Mouse (Mus musculus): ENCODE data around the gene Col23a1. TPM values are rescaled to one million over a fixed set of nuclear protein-coding genes. Genes with fewer than 3 reads are reported as not detected.

The Col23a1 gene
- 1.5 and 7.1 TPM in 2 replicates for polyA plus RNA-seq (2011; ENCODE audit: insufficient read length, low read depth, missing spikeins)

DNA sequence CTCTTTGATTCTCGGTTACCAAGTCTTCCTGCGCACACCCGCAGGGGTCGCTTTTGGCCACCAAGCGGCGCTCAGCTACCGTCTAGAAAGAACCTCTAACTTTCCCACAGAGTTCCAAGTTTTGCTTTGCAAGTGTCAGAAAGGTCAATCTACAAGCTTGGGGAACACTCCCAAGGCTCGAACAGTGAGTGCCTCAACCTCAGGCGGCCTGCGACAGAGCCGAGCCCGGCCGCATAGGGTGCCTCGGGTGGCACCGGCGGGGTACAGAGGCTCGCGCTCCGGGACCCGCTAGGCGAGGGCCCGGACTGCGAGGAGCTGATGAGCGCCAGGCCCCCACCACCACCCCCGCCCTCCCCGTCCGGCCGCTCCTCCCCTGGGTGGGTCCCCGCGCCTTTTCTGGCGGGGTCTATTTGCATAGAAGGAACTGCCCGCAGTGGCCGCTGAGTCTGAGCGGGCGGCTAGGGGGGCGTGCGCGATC lies at the start of gene Col23a1:
Col23a1 (plus strand) TSS at position 357 of the 478 bp plus-strand sequence.
- H3K4me1 ChIP-seq (ENCODE audit: control insufficient read depth, insufficient read depth, low read length) = no peaks in the 10 kb centered on the region; the same call in 1 of the 2 replicates
- TF ChIP-seq CTCF (IDR thresholded peaks at IDR 0.05; ENCODE audit: borderline replicate concordance, insufficient read depth, low read length) = peak; percentile 33; the same call in 1 of the 2 replicates
- TF ChIP-seq POLR2A (IDR thresholded peaks at IDR 0.05; ENCODE audit: low read depth, low read length) = no peak; the same call in 1 of the 2 replicates
- H3K4me3 ChIP-seq (ENCODE audit: insufficient read depth, low read length) = peak within 1 kb of the TSS; percentile 61
- no peak within 1 kb of the TSS for H3K27ac ChIP-seq (ENCODE audit: insufficient read depth, low read length)

DNA sequence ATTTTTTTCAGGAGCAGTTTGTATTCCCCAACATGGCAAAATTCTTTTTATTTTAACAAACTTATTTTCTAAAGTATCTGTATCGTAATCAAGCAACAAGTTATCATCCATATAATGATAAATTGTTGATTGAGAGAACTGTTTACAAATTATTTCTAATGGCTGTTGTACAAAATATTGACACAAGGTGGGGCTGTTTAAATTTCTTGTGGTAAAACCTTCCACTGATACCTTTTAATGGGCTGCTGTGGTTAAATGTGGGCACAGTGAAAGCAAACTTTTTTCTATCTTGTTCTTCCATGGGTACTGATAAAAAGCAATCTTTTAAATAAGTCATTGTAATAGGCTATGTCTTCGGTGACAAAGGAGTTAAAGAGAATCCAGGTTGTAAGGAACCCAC lies 46.8 kb upstream of the Col23a1 start:
- TF ChIP-seq CTCF (IDR thresholded peaks at IDR 0.05; ENCODE audit: borderline replicate concordance, insufficient read depth, low read length) (no peak), POLR2A (IDR thresholded peaks at IDR 0.05; ENCODE audit: low read depth, low read length) (no peak)
- Histone ChIP-seq H3K4me1 (ENCODE audit: control insufficient read depth, insufficient read depth, low read length) (no peaks in the 10 kb centered on the region), H3K4me3 (ENCODE audit: insufficient read depth, low read length) (no peak overlapping the region), H3K27ac (ENCODE audit: insufficient read depth, low read length) (no peak overlapping the region)

DNA sequence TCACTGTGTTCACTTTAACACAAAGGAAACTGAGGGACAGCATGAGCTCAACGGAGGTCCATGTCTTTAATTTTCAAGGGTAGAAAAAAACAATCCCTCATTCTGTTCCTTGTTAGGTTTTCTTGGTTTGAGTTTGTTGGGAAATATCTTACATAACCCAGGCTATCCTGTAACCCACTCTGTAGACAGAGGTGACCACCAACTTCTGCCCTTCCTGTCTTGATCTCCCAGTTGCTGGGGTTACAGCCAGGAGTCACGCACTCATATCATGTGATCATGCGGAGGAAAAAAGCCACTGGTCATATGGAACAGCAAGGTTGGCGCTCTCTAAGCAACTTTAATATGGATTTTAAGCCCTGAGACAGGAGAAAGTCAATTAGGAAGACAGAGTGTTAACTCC lies 32.7 kb upstream of the Col23a1 start:
- Histone ChIP-seq H3K4me3 (ENCODE audit: insufficient read depth, low read length) (no peak overlapping the region), H3K27ac (ENCODE audit: insufficient read depth, low read length) (no peak overlapping the region), H3K4me1 (ENCODE audit: control insufficient read depth, insufficient read depth, low read length) (no peaks in the 10 kb centered on the region)
- no peak for TF ChIP-seq POLR2A (IDR thresholded peaks at IDR 0.05; ENCODE audit: low read depth, low read length)
- TF ChIP-seq CTCF (IDR thresholded peaks at IDR 0.05; ENCODE audit: borderline replicate concordance, insufficient read depth, low read length) = no peak

DNA sequence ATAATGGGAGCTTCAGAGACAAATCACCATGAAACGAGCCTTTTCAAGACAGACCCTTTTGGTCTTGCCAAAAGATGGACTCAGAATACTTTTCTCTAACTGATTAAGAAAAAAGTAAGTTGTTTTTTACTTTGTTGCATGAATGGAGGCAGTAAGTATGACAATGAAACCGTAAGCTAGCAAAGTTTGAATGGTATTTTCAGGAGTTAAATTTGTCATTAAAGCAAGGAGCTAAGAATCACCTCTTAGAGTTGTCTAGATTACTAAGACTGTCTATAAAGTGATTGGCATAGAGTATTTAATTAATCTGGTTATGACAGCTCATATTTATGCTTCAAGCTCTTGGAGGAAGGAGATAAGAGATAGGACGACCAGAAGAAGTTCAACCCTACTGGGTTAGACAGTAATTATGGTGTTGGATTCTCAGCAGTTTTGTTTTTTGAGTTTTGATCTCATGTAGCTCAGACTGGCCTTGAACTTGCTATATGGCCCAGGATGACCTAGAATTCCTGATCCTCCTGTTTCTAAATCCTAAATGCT lies 28.0 kb upstream of the Col23a1 start, which contains the start of gene Clk4:
Clk4 (plus strand) TSS at position 51 of the 540 bp plus-strand sequence.
- H3K4me1 ChIP-seq (ENCODE audit: control insufficient read depth, insufficient read depth, low read length) = no peaks in the 10 kb centered on the region; the same call in 1 of the 2 replicates
- peak within 1 kb of the TSS; percentile 41 for H3K4me3 ChIP-seq (ENCODE audit: insufficient read depth, low read length)
- TF ChIP-seq POLR2A (IDR thresholded peaks at IDR 0.05; ENCODE audit: low read depth, low read length) (no peak), CTCF (IDR thresholded peaks at IDR 0.05; ENCODE audit: borderline replicate concordance, insufficient read depth, low read length) (no peak)
- no peak within 1 kb of the TSS for H3K27ac ChIP-seq (ENCODE audit: insufficient read depth, low read length)

DNA sequence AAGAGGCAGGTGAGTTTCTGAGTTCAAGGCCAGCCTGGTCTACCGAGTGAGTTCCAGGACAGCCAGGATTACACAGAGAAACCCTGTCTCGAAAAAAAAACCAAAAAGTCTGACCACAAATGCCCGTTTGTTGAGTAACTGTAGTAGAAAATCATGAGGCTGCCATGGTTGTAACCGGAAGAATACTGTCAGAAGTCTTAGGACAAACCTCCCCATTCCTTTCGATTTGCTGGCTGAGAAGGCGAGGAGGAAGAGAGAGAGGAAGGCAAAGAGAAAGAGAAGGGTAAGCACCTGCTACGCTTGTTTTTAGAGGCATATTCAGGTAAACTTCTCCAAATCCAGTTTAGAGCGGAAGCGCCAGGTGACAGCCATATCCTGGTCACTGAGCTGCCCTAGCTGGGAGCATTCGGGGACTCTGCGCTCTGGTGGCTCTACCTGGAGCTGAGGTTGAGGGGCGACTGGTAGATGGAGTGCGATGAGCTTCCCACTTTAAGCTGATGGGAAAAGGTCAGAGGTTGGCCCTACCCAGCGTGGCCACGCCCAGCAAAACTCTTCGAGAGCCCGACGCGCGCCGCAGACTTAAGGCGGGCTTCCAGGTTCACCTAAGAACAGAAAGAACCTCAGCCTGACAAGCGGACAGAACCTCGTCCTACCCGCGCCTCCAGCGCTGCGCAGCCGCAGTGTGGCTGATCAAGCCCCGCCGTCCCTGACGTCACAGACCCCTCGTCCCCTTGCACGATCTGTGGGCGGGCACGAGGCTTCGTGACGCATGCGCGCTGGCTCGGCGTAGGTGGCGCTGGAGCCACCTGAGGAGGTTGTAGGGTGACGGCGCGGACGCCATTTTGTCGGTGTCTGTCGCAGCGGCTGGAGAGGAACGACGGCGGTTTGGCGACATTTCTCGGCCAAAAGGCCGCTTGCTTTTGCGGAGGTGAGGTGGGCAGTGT lies 27.1 kb upstream of the Col23a1 start, which contains the start of gene BC049762:
BC049762 (minus strand) TSS at position 705 of the 944 bp plus-strand sequence.
- H3K4me1 ChIP-seq (ENCODE audit: control insufficient read depth, insufficient read depth, low read length) = peaks cover 2% of the 10 kb centered on the region
- H3K4me3 ChIP-seq (ENCODE audit: insufficient read depth, low read length) = peak within 1 kb of the TSS; percentile 83
- TF ChIP-seq CTCF (IDR thresholded peaks at IDR 0.05; ENCODE audit: borderline replicate concordance, insufficient read depth, low read length) = no peak; the same call in 1 of the 2 replicates
- peak; percentile 99 for TF ChIP-seq POLR2A (IDR thresholded peaks at IDR 0.05; ENCODE audit: low read depth, low read length)
- H3K27ac ChIP-seq (ENCODE audit: insufficient read depth, low read length) = peak within 1 kb of the TSS; percentile 56

DNA sequence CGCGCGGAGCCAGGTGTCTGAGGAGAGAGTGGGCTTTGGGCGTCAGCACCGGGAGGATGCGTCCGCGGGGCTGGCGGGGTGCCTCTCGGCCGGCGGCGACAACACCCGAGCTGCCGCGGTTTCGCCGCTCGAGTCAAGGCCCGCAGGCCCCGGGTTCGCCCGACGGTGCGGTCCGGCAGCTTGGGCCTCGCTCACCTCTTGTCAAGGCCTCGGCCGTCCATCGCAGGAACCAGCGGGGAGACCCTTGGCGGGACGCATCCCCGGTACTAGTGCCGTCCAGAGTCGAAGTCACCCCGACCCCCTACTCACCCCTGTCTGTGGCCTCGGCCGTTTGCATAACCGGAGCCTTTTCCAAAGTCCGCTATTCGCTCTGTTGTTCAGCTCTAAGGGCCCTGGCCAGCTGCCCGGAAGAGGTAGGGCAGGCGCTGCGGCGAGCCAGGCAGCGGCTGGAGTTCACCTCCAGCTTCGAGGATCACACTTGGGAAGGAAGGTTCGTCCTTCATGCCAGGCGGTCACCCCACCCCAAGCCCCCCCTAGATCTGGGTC lies 26.4 kb upstream of the Col23a1 start:
- Histone ChIP-seq H3K27ac (ENCODE audit: insufficient read depth, low read length) (peak overlapping the region; percentile 56), H3K4me1 (ENCODE audit: control insufficient read depth, insufficient read depth, low read length) (peaks cover 2% of the 10 kb centered on the region), H3K4me3 (ENCODE audit: insufficient read depth, low read length) (peak overlapping the region; percentile 83)
- TF ChIP-seq CTCF (IDR thresholded peaks at IDR 0.05; ENCODE audit: borderline replicate concordance, insufficient read depth, low read length) (no peak), POLR2A (IDR thresholded peaks at IDR 0.05; ENCODE audit: low read depth, low read length) (no peak)

DNA sequence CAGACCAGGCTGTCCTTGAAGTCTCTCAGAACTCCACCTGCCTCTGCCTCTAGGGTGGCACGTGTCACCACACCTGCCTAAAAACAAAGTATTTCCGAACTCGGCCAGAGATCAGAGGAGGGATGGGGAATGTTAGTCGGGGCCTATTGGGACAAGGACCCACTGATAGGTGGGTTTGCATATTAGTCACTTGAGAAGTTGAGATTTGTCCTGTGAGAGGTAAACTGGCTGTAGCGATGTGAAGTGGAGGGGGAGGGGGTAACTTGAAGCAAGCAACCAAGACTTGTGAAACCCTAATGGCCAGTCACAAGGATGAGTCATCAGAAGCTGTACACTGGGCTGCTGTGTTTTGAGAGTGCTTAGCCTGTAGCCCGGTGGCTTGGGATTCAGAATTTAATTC lies 25.4 kb upstream of the Col23a1 start:
- H3K4me3 ChIP-seq (ENCODE audit: insufficient read depth, low read length) = peak overlapping the region; percentile 83
- H3K4me1 ChIP-seq (ENCODE audit: control insufficient read depth, insufficient read depth, low read length) = peaks cover 3% of the 10 kb centered on the region
- TF ChIP-seq POLR2A (IDR thresholded peaks at IDR 0.05; ENCODE audit: low read depth, low read length) (no peak), CTCF (IDR thresholded peaks at IDR 0.05; ENCODE audit: borderline replicate concordance, insufficient read depth, low read length) (no peak)
- H3K27ac ChIP-seq (ENCODE audit: insufficient read depth, low read length) = peak overlapping the region; percentile 54

DNA sequence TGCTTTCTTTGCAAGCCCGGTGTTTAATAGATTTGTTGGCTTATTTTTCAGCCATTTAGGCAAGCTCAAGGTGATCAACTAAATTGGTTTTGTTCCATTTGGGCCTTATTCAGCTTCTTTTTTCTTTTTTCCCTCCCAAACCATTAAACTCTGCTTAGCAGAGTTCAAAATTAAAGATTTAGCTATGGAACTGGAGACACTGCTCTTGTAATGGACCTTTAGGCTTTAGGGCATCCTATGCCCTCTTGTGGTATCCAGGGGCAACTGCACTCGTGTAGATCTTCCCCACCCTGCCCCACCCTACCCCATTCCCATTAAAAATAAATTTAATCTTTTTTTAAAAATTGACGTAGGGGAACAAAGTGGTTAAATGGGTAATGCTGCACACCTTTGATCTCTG lies 24.4 kb upstream of the Col23a1 start:
- no peak for TF ChIP-seq POLR2A (IDR thresholded peaks at IDR 0.05; ENCODE audit: low read depth, low read length)
- TF ChIP-seq CTCF (IDR thresholded peaks at IDR 0.05; ENCODE audit: borderline replicate concordance, insufficient read depth, low read length) = peak; percentile 13; the same call in 1 of the 2 replicates
- Histone ChIP-seq H3K4me1 (ENCODE audit: control insufficient read depth, insufficient read depth, low read length) (peaks cover 4% of the 10 kb centered on the region), H3K27ac (ENCODE audit: insufficient read depth, low read length) (peak overlapping the region; percentile 67; the same call in 1 of the 2 replicates), H3K4me3 (ENCODE audit: insufficient read depth, low read length) (peak overlapping the region; percentile 45)

DNA sequence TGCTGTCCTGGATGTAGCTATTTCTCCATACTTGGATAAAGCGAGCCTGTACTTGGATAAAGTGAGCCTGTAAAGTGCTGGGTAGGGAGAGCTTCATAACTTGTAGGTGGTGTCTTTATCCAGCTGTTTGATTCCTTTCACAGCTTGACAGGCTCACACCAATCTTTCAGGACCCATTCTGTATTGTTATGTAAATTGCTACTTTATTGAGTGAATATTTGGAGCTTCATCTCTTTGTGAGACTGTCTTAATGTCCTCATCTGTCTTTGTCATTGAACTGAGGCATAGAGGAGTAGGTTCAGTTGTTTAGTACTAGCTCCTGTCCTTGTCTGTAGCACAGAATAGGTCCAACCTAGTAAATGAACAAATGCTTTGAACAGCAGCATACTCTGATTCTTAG lies 15.3 kb upstream of the Col23a1 start:
- 0 out of 2 replicates have a peak, but pooled peaks cover under 1% of the 10 kb centered on the region for H3K4me1 ChIP-seq (ENCODE audit: control insufficient read depth, insufficient read depth, low read length)
- H3K27ac ChIP-seq (ENCODE audit: insufficient read depth, low read length) = no peak overlapping the region
- TF ChIP-seq POLR2A (IDR thresholded peaks at IDR 0.05; ENCODE audit: low read depth, low read length) (no peak), CTCF (IDR thresholded peaks at IDR 0.05; ENCODE audit: borderline replicate concordance, insufficient read depth, low read length) (no peak)
- H3K4me3 ChIP-seq (ENCODE audit: insufficient read depth, low read length) = no peak overlapping the region

Measured in embryonic fibroblast, embryonic 13.5 days (primary cell).